Mouse (Mus musculus) c-Kit-positive CD71-positive TER-119-negative erythroid progenitor cells, embryonic 14.5 days (primary cell): ENCODE results near the gene Ccr7.

Experiments
- DNase-seq: peaks from one replicate; pipeline ENCODE4 v3.0.0-alpha.2; 2013; ENCODE audit warnings: low read depth

Gene Ccr7

GRCm38 (mm10) chr11:99115940-99116339 is 38.9 kb downstream of the Ccr7 start:
- DNase-seq, result no peak

GRCm38 (mm10) chr11:99113111-99113510 is 41.8 kb downstream of the Ccr7 start:
- DNase-seq, result no peak

- DNase-seq, result no peak
These were observed 42.2 kb downstream of the Ccr7 start for GRCm38 (mm10) chr11:99112700-99113099.

- DNase-seq, result no peak
These were observed 43.2 kb downstream of the Ccr7 start for GRCm38 (mm10) chr11:99111631-99112030.

- DNase-seq, result no peak
These were observed 43.7 kb downstream of the Ccr7 start for GRCm38 (mm10) chr11:99111155-99111554.

- DNase-seq, result peak; percentile 9
These were observed 44.3 kb downstream of the Ccr7 start for GRCm38 (mm10) chr11:99110370-99111110.

- no peak for DNase-seq
These were observed 46.6 kb downstream of the Ccr7 start for GRCm38 (mm10) chr11:99108296-99108695.

- DNase-seq, result no peak
These were observed 48.7 kb downstream of the Ccr7 start for GRCm38 (mm10) chr11:99105981-99106726.

- DNase-seq, result no peak
These were observed 50.1 kb downstream of the Ccr7 start for GRCm38 (mm10) chr11:99104609-99105410.

- no peak for DNase-seq
These were observed 52.2 kb downstream of the Ccr7 start for GRCm38 (mm10) chr11:99102575-99103270.

GRCm38 (mm10) chr11:99101693-99102092 is 53.2 kb downstream of the Ccr7 start:
- no peak for DNase-seq

GRCm38 (mm10) chr11:99100215-99100614 is 54.7 kb downstream of the Ccr7 start:
- DNase-seq, result no peak

- no peak for DNase-seq
These were observed 55.4 kb downstream of the Ccr7 start for GRCm38 (mm10) chr11:99099516-99099915.

GRCm38 (mm10) chr11:99098924-99099323 is 56.0 kb downstream of the Ccr7 start:
- DNase-seq, result no peak

GRCm38 (mm10) chr11:99096996-99097774 is 57.7 kb downstream of the Ccr7 start:
- no peak for DNase-seq

- DNase-seq, result no peak
These were observed 58.5 kb downstream of the Ccr7 start for GRCm38 (mm10) chr11:99096417-99096816.

GRCm38 (mm10) chr11:99095759-99096158 is 59.1 kb downstream of the Ccr7 start:
- no peak for DNase-seq

GRCm38 (mm10) chr11:99094911-99095676 is 59.8 kb downstream of the Ccr7 start:
- DNase-seq, result no peak
